Mouse (Mus musculus) cerebellum, postnatal 36 days (tissue): Measurements from ENCODE around the gene Abhd6.

Experiments
- DNase-seq, 2 experiments: peaks; one replicate each; pipeline ENCODE4 v3.0.0; 2021 to 2022; ENCODE audit warnings: mixed read lengths in 2 of 2

Gene Abhd6

GRCm38 (mm10) chr14:8062537-8063301 is 60.0 kb downstream of the Abhd6 start:
- no peak for DNase-seq

GRCm38 (mm10) chr14:8063835-8064785 is 61.4 kb downstream of the Abhd6 start:
- DNase-seq = peak in 1 of 2 experiments; percentile 16

DNA sequence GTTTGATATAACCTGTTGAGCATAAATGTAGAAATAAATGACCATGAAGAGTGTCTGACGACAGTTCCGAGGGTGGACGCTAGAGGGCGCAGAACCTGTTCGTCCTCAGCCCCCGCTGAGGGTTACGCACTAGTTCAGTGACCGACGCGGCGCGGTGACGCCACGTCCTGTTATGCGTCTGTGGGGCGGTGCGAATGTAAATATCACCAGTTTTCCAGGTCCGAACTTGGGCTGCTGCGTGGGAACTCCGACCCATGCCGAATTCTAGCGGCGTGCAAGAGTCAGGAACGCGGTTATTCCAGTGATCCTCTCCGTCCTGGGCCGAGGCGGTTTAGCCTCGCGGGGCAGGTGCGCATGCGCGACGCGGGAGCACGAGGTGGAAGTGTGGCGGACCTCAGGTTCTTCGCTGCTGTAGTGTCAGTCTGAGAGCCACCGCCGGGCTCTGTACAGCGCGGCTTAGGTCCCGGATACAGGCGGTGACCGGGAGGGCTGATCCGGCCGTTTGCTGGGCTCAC is 77.5 kb downstream of the Abhd6 start, which contains the start of gene Rpp14:
Gene Rpp14, plus strand, starts transcription at position 203 of the 515 bp plus-strand sequence.
- peak; percentile 96 to 98 for DNase-seq

DNA sequence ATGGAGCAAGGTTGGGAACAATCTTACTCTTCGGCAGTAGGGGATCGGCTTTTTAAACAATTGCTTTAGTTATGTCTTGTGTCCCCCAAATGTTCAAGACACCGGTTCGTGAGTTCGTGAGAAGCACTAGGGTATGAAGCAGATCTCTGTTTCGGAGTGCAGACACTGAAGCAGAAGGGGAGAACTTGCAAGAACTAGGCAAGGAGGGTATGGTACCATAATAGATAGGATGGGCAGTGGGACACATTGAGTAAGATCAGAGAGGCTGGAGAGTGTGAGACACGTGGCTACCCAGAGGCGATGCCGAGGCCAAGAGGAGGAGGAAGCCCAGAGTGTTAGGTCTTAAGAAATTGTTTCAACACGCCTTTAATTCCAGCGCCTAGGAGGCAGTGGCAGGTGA is 78.0 kb downstream of the Abhd6 start:
- no peak for DNase-seq

DNA sequence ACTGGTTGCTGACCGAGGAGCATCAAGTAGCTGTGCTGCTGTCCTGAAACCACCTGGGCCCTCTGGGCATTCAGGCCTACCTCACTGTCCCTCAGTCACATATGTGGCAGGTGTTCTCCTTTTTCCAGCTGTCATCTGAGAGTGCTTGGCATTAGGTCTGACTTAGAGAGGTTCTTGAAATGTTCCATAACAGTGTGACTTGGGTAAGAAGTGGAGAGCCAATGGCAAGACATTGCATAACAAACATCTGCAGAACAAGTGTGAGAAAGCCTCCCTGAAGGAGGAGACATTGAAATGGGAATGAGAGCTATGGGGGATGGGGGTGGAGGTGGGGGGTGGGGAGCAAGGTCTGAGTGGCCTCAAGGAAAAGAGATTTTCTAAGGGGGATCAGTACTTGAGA is 80.2 kb downstream of the Abhd6 start:
- DNase-seq = no peak

- no peak for DNase-seq
Observed at GRCm38 (mm10) chr14:8089016-8089415, 86.3 kb downstream of the Abhd6 start.

GRCm38 (mm10) chr14:8092573-8092972 is 89.9 kb downstream of the Abhd6 start:
- DNase-seq = no peak

GRCm38 (mm10) chr14:8093427-8093826 is 90.7 kb downstream of the Abhd6 start:
- no peak for DNase-seq

DNA sequence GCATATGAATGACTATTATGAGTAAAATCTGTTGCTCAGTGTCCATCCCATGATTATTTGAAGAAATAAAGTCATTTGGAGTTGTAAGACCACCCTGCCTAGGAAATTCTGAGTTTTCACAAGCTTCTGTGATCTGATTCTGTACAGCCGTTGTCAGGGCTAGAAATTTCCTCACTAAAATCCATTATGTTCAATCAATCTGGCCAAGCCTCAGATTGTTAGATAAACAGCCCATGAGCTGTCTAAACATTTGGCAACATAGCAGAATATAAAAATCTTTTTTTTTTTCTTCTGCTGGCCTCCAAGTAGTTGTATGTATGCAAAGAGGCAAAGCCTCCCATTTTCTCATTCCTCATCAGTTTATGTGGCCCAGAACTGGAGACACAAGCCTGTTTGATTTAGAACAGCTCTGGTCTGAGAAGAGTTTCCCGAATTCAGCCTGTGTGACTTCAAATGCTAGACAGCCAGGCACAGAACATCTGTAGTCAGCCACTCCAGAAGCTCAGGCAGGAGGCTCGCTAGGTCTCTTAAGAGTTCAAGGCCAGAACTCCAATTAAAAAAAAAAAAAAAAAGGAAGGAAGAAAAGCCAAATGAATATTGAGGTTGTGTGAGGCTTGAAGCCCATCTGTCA is 92.3 kb downstream of the Abhd6 start:
- no peak for DNase-seq

- no peak for DNase-seq
Observed at GRCm38 (mm10) chr14:8095562-8095950, 92.9 kb downstream of the Abhd6 start.

GRCm38 (mm10) chr14:8097978-8098686 is 95.4 kb downstream of the Abhd6 start, which contains the start of gene Pxk:
Gene Pxk (plus strand): TSS chr14:8098211.
- peak; percentile 98 for DNase-seq

GRCm38 (mm10) chr14:8098687-8098995 is 95.9 kb downstream of the Abhd6 start:
- no peak for DNase-seq

- DNase-seq = no peak
Observed at GRCm38 (mm10) chr14:8099561-8100021, 96.9 kb downstream of the Abhd6 start.

DNA sequence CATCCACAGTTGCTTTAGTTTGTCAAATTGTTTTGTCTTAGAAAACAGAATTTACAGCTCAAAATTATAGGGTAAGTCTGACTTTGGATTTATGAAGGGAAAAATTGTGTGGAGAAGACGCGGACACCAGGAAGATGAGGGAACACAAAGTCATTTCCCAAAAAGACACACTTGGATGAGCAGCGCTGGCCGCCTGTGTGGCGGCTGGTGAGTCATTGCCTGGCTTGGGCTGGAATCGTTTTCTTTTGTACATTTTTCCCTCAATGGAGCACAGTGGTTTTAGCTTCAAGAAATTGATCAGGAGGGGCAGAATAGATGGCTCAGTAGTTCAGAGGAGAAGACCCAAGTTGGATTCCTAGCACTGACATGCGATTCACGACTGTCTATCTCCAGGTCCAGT is 99.2 kb downstream of the Abhd6 start:
- peak; percentile 37 to 51 for DNase-seq

DNA sequence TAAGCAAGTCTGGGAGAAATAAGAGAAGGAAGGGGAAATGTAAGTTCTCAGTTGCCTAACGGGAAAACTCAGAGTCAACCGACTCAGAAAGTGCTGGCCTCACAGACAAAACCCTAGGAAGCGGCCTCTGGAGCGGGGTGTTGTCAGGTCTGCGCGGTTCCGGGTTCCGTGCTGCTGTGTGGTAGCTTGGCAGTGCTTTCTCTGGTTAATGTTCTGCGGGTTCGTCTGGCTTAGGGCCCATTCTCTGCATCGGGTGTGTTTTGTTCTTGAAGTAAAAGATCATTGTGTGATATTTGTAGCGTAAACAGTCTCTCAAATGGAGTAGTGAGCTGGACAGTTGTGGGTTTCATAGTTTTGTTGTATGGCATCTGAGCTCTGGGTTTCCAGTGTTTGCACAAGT is 100.0 kb downstream of the Abhd6 start:
- peak in 1 of 2 experiments; percentile 14 for DNase-seq
